Mouse (Mus musculus) right cerebral cortex, postnatal 14 days (tissue): ENCODE measurements around the gene Ilf3.

Source experiments
- DNase-seq: peaks from one replicate; pipeline ENCODE4 v3.0.0; 2022

Gene Ilf3

DNA sequence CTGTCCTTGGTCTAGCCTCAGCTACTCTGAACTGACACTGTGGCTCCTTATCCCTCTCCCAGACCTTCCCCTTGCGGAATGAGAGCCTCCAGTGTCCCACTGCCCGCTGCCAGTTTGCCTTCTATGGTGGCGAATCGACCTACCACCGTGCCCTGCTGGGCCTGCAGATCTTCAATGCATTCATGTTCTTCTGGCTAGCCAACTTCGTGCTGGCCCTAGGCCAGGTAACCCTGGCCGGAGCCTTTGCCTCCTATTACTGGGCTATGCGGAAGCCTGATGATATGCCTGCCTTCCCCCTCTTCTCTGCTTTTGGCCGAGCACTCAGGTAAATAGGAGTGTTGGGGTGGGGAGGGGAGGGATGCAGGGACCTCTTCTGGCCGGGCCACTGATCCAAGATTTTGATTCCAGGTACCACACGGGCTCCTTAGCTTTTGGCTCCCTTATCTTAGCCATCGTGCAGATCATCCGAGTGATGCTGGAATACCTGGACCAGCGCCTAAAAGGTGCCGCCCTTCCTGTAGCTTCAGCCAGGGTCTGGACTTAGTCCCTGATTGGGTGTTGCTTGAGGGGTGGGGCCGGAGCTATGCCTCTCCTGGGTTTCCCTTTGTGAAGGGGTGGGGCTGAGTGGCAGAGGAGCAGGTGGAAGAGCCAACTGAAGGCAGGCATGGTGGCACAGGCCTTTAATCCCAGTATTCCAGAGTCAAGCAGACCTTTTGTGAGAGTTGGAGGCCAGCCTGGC is 20.9 kb upstream of the Ilf3 start:
- no peak for DNase-seq

DNA sequence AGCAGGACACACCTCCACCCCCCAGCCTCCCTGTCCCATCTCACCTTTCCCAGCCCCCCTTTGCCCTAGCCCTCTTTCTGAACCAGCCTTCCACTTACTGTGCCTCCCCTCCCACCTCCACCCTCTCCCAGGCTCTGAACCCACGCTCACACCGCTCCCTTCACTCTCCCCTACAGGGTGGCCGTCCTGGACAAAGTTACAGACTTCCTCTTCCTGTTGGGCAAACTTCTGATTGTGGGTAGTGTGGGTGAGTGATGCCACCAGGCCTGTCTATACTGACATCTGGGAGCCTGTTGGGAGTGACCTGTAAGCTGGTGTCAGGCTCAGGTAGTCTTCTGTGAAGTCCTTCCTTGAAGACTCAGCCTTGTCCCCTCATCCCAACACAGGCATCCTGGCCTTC is 19.5 kb upstream of the Ilf3 start:
- no peak for DNase-seq

DNA sequence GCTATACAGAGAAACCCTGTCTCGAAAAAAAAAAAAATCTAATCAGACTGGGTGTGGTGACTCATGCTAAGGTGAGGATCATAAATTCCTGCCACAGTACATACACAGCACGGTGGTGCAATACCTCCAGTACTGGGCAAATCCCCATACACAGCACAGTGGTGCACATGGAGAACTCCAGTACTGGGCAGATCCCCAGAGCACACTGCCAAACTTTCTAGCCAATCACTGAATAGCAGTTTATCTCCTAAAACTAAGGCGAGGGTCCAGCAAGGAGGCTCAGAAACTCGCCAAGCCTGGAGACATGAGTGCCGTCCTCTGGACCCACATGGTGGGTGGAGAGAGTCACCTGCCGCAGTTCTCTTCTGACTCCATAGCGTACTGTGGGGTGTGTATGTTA is 16.5 kb upstream of the Ilf3 start:
- DNase-seq, result no peak

DNA sequence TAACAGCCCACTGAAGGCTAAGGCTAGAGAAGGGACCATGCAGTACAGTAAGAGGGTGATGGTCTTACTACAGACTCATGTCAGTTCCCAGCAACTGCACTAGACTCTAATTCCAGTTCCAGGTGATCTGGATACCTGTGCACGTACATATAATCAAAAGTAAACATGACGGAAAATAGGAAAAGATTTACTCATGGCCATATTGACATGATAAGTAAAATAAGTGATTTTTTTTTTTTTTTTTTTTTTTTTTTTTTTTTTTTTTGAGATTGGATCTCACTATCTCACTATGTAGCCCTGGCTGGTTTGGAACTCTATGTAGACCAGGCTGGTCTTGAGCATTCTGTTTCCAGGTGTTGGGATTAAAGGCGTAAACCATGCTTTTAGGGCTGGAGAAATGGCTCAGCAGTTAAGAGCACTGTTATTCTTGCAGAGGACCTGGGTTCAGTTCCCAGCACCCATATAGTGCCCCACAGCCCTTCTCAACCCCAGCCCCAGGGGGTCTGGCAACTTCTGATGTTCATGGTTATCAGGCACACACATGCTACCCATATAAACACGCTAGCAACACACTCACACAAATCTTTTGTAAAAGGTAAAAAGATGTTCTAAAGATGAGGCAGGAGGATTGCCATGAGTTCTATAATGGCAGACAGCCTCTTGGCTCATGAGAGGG is 15.8 kb upstream of the Ilf3 start:
- DNase-seq, result no peak

DNA sequence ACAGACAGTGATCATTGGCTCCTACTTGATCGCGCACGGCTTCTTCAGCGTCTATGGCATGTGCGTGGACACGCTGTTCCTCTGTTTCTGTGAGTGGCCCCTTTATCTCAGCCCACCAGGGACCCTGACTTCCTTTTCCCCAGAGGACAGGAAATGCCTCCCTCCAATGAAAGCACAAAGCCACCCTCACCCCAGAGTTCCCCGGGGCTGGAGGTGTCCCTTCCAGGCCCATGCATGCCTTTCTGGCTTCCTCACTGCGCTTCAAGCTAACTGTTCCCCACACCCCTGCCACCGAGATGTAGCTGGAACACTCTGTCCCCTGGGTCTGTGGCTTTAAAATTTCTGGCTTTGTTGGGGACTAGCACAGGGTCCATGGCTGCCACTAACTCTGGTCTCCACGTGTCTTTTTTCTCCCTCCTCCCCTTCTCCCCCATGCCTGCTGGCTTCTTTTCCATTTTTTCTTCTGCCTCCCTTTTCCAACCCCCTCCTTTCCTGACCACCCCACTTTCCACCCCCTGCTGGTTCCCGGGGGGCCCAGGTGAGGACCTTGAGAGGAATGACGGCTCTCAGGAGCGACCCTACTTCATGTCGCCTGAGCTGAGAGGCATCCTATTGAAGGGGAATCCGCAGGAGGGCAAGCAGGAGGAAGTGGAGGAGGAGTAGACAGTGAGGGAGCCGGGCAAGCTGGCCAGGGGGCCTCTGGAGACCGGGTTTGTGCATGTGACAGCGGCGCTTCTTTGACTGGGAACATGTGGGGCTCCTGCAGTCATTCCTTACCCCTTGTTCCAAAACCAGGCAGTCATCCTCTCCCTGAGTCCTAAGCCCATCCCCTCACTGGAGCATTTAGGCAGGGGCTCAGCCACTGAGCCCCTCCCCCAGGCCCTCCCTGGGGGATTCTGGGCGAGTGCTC is 15.0 kb upstream of the Ilf3 start:
- DNase-seq, result no peak

DNA sequence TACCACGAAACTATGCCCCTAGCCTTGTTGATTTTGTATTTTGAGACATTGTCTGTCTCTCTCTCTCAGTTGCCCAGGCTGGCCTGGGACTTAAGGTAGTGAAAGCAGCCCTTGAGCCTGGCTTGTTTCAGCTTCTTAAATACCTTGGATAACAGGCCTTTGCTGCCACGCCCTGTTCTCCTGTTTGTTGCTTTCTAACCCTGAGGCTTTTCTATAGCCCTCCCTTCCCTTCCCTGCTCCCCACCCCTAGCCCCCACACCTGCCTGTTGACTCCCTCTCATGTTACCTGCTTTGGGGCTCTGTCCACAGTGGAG is 14.3 kb upstream of the Ilf3 start:
- DNase-seq, result no peak

DNA sequence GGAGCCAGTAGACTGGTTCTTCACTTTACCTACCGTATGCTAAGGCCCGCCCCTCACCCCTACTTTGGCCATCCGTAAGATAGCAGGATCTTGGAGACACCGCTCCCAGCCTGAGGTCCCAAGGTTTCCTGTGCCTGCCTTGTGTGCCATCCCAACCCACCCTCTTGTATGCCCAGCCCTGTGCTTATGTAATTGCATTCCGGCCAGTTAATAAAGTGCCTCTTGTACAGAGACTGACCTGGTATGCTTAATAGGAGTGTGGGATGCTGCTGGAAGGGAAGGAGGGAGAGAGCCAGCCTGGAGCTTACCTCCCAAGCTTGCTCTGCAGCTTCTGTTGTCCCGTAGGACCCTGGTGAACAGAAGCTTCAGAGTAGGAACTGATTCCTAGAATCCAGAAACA is 12.9 kb upstream of the Ilf3 start:
- DNase-seq, result no peak

DNA sequence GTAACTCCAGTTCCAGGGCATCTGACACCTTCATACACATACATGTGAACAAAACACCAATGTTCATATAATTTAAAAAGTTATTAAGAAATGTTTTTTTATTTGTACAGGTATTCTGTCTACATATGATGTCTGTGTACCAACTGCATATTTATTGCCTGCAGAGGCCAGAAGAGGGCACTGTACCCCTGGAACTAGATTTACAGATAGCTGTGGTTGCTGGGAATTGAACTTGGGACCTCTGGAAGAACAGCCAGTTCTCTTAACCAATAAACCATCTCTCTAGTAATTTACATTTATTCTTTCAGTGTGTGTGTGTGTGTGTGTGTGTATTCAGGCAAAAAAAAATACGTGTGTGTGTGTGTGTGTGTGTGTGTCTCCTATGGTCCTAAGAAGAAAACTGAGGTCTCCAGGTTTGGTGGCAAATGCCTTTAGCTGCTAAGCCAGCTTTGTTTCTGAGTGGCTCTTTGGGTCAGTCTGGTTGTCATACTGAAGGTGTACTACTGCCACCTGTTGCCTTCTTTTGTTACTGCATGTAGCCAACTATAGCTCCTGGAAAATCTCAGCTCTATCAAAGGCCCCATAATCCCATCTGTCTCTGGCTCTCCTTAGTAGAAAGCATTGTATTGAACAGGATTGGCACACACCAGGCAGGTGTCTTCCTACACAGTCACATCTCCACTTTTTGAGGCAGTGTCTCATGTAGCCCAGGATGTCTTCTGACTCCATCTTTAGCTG is 10.5 kb upstream of the Ilf3 start:
- DNase-seq, result peak; percentile 70

DNA sequence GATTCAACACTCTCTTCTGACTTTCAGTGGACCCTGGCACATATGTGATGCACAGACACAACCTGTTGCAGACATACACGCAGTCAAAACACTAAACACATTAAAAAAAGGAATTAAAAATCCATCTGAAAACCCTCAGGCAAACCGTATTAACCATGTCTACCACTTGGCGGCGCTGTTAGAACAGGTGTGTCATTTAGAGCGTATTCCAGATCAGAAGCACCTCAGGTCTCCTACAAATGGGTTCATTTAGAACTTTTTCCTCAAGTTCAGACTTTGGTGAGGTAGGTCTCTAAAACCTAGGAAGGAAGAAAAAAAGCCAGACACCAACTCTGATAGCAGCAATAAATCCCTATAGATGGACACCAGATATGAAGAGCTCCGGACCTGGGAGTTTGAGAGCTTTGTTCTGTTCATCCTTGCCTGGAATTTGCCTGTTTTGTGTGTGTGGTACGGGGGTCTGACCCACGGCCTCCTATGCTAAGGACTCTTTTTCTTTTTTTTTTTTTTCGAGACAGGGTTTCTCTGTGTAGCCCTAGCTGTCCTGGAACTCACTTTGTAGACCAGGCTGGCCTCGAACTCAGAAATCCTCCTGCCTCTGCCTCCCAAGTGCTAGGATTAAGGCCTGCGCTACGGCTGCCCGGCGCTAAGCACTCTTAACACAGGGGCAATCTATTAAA is 990 bp upstream of the Ilf3 start:
- DNase-seq, result peak; percentile 71

DNA sequence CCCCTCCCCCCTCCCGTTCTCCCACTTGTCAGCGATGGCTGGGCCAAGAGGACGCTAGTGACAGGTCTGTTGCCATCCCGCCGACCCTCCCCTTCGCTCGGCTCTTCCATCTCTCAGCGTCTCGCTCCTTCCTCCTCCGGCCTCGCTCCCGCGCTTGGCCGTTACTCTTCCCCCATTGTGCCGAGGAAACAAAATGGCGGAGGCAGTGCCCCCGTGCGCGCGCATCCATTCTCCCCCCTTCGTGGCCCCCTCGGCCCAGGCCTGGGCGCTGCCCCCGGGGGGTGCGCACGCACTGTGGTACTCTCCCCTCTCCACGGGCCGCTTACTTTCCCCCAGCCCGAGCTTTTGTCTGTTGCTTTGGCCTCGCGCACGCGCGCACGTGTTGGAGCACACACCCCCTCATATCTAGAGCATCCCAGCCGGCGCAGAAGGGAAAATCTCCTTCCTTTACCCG is 487 bp downstream of the Ilf3 start:
- peak; percentile 73 for DNase-seq

DNA sequence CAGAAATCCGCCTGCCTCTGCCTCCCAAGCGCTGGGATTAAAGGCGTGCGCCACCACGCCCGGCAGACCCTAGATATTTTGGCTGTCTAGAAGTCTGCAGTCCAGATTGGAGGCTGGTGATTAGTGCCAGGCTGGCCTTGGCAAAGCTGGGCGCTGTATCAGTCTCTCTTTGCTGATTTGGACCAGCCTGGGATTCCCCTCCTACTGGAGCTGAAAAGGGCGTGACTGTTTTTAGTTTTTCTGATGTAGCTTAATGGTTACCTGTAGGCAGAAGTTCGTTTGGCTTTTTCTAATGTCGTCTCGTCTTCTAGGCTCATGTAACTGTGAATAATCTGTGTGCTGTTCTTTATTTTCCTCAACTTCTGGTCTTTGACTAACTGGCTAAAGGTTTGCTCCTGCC is 1.4 kb downstream of the Ilf3 start:
- DNase-seq, result no peak

DNA sequence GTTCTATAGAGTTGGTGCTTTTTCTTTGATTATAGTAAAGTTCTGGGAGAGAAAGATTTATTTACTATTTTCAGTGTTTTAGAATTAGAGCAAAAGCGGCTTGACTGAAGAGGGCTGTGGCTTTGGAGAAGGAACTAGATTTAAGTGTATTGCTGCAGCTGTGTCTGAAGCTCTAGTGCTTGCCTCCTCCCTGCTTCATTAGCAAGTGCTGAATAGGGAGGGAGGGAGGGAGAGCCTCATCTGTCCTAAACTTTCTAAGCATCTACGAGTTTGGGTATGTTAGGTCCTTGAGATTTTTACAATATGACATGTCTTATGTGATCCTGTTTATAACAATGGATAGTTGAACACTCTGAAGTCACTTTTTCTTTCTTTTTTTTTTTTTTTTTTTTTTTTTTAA is 3.2 kb downstream of the Ilf3 start:
- no peak for DNase-seq

DNA sequence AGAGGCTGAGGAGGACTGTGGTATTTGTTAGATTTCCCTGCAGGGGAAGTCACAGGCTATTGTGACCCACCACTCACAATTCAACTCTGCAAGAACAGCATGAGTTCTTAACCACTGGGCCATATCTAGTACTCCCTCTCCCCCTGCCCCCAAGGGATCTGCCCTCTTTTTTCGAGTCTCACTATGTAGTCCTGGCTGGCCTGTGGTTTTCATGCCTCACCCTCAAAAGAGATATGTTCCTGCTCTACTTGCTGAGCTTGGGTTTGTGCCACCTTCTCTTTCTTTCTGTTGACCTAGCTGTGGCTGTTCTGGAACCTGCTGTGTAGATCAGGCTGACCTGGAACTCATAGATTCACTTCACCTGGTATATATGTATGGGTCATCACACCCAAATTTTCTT is 4.8 kb downstream of the Ilf3 start:
- DNase-seq, result no peak

DNA sequence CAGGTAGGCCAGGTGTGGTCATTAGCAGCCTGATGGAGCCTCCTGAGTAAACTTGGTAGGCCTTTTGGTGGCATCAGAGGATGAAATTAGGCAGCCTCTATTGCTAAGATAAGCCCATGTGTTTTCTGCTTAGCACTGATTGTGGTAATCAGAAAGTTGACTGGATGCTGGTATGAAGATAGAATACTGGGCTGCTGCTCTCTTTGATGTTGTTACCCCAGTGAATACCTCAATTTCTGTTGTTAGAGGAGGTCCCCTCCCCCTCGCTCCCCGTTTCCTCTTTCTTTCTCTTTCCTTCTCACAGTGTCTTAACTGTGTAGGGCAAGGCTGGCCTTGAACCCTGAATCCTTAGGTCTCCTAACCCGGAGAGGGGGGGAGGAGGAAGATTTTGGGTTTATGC is 11.5 kb downstream of the Ilf3 start:
- DNase-seq, result no peak

DNA sequence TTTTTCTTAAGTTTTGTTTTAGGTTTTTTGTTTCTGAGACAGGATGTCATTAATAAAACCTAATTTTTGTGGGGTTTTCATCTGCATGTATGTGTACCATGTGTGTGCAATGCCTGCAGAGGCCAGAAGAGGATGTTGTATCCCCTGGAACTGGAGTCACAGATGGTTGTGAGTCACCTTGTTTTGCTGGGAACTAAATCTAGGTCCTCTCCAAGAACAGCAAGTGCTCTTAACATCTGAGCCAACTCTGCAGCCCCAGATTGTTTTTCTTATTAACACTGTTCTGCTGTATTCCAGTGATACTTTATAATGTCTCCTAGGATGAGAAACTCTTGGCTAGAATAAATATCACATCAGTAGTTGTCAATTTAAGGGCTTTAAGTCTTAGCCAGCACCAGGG is 13.2 kb downstream of the Ilf3 start:
- DNase-seq, result no peak

DNA sequence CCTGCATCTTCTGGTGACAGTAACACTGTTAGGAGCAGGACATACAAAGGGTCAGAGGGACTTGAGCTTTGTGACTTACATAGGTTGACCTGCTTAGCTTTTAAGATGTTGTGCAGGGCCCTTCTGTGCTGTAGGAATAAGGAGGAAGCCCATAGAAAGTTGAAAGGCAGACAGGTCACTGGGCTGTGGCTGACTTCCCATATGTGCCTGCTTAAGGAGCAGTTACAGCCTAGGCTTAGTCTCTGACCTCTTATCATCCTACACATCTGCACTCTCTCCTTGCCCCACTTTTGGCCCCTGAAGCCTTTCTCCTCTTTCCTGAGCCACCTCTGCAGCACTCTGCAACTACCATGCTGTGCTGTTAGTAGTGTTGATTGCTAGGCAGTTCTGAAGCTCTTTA is 16.3 kb downstream of the Ilf3 start:
- no peak for DNase-seq

DNA sequence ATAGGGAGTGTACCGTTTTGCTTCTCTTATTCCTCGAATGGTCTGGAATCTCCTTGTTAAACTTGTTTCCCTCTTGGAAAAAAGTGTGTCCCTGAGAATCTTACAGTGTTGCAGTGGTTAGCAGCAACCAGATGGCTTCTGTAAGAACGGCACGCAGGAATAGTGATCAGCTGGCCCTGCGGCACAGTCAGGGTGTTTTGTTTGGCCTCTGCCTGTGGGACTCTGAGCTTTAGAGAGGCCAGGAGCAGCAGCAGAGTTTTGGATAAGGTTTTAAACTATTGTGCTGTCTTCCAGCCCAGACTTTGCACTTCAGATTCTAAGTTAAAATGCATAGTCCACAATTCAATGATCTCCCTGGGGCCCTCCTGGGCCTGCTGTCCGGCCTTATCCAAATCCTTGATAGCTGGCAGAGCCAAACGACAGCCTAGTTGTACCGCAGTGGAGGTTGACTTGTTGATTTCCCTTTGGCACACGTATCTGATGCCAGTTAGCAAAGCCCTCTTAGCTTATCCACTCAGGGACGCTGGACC is 25.0 kb downstream of the Ilf3 start:
- no peak for DNase-seq

DNA sequence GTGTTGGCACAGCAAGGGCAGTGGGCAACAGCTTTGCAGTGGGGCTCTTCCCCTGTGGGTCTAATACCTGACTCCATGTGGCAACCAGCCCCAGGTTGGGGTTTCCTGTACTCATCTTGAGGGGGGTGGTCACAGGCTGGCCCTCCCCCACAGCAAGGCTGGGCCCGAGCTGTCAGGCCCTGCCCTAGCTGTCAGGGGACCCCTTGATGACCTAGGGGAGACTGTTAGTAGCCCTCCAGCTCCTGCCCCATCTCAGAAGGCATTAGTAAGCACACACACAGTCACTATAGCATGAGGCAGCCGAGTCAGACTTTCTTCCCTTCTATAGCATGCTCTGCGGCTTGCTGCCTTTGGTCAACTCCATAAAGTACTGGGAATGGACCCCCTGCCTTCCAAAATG is 28.0 kb downstream of the Ilf3 start:
- DNase-seq, result no peak

DNA sequence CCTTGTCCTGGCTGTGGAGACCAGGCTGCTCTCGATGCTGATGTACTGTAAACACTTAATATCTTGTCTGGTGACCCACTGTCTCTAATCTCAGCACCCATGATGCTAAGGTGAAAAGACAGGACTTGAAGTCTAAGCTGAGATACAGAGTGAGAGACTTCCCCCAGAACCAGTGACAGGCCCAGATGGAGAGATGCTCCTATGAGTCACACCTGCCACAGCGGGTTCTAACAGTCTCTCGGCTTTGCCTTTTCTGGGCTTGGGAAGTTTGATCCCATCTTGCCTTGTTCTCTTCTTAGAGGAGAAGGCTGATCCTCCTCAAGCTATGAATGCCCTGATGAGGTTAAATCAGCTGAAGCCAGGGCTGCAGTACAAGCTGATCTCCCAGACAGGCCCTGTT is 29.5 kb downstream of the Ilf3 start:
- no peak for DNase-seq

DNA sequence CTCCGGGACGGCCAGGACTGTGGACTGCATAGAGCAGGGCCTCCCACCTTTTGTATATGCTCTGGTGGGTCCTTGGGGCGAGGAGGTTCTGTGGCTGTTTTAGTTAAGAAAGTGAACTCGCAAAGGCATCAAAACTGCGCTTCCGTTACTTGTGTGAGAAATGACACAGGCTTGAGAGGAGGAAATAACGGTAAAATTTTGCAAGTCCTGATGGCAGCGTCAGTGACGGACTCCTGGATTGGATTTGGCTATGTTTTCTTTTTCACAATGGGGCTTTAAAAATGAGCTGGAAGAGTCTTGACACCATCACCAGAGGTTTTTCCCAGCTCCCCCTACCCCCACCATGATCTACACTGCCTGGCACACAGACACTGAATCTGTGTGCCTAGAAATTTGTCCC is 33.4 kb downstream of the Ilf3 start:
- DNase-seq, result no peak

DNA sequence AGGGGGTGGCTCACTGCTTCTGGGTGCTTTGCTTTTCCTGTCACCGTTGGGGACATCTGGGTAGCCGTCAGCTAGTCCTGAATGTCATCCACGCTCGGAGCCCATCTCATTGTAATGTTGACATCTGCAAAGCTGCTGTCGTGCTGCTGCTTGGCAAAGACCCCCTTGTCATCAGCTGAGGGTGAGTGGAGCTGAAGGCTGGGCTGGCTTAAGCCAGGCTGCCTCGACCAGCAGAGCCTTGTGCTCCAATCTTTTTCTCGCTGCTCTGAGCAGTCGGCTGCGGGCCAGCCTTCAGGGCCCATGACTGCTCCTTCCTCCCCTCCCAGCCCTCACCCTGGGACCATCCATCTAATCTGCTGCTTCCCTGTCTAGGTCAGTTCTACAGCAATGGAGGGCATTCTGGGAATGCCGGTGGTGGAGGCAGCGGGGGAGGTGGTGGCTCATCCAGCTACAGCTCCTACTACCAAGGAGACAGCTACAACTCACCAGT is 35.1 kb downstream of the Ilf3 start:
- no peak for DNase-seq

DNA sequence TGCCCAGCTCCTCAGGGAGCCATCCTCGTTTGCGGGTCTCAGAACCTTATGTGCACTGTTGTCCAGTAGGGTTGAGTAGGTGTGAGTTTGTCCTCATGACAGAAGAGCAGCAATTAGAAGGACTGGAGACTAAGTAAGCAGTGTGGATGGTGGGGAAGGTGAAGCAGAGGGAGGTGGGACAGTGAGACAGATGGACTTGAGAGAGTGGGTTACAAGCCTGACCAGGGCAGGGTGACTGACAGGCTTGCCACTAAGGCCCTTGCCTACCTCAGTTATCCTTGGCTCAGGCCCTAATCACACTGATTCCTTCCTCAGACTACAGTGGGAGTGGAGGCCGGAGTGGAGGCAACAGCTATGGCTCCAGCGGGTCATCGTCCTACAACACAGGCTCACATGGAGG is 36.1 kb downstream of the Ilf3 start:
- no peak for DNase-seq
